Mouse (Mus musculus) right cerebral cortex, adult 18-20 months (tissue): ENCODE measurements around the gene Lfng.

Experiments
- DNase-seq: peaks from one replicate; pipeline ENCODE4 v3.0.0; 2022; ENCODE audit warnings: mixed read lengths

Gene Lfng

GRCm38 (mm10) chr5:140642076-140642475 lies 35.0 kb downstream of the Lfng start:
- no peak for DNase-seq

- no peak for DNase-seq
Measured at GRCm38 (mm10) chr5:140644263-140644662, 37.1 kb downstream of the Lfng start.

- DNase-seq, result no peak
Measured at GRCm38 (mm10) chr5:140644702-140645201, 37.6 kb downstream of the Lfng start.

GRCm38 (mm10) chr5:140645454-140645853 lies 38.3 kb downstream of the Lfng start:
- DNase-seq, result no peak

- no peak for DNase-seq
Measured at GRCm38 (mm10) chr5:140646171-140646570, 39.1 kb downstream of the Lfng start.

- DNase-seq, result peak; percentile 84
Measured at GRCm38 (mm10) chr5:140647031-140647760, 40.1 kb downstream of the Lfng start.

DNA sequence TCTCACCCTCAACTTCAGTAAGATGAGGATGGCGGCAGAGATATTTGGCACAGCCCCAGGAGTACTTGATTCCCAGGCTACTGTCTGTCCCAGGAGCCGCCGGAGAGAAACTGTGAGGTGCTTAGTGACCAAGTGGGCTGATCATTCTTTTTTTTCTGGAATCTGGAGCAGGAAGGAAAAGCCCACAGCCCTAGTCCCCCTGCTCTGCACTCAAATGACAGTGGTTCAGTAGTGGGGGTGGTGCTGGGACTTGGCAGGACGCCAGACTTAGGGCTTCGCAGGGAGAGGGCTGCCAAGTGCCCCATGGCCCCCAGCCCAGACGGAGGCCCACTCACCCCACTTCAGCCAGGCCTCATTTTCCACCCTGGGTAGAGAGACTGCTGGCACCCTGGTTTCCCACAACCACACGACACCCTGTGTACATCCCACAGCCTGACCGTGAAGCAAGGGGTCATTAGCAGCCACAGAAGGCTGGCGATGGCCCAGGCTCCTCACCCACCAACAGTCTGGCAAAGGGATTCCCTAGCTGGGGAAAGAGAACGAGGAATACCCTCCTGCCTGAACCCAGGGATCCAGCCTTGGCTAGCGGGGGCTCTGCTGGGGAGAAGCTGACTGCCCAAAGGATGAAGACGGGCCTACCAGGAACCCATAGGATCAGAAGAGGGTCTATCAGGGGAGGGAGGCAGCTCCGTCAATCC lies 40.9 kb downstream of the Lfng start:
- DNase-seq, result peak; percentile 58

DNA sequence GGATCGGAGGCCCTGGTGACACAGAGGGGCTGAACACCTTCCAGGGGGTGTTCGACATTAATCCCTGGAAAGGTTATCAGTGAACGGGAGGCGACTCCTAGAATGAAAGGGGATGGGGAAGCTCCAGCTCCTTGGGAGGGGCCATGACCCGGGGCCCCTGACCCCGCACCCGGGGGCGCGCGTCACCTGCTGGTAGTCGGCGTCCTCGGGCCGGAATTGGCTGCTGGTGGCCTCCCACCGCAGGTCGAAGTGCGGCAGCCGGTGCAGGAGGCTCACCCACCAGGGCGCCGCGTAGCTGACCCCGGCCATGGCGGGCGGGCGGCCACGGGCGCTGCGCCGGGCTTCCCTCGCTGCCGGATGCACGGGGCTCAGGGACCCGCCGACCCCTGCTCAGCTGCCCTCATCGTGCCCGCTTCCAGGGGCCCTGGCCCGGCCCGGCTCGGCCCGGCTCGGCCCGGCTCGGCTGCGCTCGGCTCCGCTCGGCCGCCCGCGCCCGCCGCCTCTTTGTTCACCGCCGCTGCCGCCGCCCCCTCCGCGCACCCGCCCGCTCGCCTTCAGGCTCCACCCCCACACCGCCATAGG lies 41.5 kb downstream of the Lfng start, which contains the start of gene Ttyh3:
Gene Ttyh3 (minus strand): TSS at position 513 of the 582 bp plus-strand sequence.
- DNase-seq, result no peak

GRCm38 (mm10) chr5:140649101-140649667 lies 42.1 kb downstream of the Lfng start:
- peak; percentile 98 for DNase-seq

DNA sequence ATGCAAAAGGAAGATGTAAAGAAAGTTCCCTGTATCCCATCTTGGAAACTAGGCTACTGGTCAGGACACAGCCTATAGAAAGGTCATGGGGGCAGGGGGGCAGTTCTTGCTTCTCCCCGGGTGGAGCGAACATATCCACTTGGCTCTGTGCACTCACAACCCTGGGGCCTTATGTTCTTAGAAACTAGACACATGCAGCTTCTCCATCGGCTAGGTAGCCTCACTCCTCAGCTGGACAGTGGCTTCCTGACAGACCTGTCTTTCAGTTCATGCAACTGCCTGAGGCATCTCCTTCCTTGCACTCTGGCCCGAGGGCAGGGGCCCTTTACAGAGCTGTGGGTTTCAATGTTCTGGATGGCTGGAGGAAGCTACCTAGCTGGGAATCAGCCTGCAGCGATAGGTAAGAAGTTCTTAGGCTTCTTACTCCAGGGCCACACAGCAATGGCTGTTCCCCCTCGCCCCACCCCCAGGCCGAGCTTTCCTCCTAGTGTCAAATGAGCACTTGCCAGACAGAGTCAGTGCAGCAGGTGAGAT lies 42.8 kb downstream of the Lfng start:
- no peak for DNase-seq

- no peak for DNase-seq
Measured at GRCm38 (mm10) chr5:140651231-140651630, 44.1 kb downstream of the Lfng start.

DNA sequence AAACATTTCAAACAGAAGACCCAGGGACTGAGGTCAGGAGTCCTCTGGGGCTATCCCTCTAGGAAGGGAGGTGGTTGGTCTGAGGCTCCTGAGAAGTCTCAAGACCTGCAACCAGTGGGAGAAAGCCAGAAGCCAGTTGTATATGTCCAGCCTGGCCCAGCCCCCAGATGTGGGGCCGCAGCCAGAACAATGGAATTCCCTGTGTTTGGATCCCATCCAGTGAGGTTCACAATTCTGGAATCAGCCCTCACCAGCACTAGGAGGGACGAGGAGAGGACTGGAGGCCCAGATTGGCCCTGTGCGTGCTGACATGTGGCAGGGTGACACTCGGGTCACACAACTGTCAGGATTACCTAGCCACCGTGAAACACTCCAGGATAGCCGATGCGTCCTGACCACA lies 45.5 kb downstream of the Lfng start:
- no peak for DNase-seq

DNA sequence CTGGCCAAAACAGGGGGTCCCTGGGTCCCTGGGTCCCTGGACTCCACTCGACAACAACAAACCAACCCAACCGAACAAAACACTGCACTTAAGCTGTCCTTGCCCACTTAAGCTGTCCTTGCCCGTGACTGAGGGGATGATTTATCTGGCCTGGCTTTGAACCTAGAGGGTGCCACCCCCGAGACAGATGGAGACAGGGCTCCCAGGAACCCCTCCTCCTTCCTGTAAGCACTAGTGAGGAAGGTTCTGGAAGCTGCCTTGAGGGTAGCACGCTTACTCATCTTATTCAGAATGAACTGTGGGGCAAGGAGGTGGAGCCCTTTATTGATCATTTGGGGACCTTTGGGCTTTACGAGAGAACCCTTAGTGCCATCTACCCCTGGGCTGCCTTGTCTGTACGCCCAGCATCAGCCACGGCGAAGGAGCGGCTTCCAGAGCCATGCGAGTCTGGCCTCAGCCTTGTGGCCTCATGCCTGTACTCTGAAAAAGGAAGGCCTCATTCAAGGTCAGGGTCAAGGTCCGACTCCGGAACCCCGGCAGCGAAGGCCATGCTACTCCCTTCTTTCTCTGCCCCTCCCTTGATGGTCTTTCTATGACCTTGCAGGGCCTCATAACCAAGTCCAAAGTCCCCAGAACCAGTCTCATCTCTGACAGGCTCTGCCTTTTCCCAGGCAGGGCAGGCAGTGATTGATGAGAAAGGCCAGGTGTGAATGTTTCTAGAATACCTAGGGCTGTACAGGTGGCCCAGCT lies 47.2 kb downstream of the Lfng start:
- no peak for DNase-seq

DNA sequence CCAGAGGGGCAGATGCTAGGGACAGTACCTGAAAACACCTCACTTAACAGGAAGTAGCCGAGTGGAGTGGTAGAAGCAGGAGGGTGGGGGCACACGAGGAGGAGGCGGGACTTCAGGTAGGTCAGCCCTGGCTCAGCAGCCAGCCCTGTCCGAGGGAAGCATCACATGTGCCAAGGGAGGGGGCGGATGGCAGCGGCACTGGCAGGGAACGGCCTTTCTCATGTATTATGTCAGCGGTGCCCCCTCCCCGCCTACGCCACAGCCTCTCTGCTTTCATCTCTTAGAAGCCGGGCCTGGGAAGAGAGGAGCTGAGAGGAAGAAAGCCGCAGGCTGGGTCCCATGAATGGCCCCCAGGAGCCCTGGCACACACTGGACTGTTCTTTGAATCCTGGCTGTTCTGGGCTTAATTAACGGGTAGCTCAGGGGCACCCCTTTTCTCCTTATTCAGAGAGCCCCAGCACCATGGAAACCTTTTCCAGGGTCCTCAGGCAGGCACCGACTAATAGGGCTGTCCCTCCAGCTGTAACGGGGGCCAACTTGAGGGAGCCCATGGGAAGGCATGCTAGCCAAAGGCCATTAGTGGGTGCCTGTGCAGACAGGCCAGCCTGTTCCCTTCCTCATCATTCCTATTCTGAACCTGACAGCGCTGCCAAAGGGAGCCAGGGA lies 52.6 kb downstream of the Lfng start:
- peak; percentile 83 for DNase-seq

DNA sequence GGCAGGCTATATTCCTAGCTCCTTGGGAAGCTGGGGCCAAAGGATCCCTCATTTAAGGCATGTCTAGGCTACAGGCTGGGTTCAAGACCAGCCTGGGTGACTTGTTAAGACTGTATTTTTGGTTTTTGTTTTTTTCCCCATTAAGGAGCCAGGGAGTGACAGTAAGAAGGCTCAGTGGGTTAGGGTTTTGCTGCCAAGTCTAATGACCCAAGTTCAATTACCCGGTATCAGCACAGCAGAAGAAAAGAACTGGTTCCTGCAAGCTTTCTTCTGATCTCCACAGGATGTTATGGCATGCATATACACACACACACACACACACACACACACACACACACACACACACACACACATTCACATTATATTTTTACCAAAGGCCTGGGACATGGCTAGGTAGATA lies 53.3 kb downstream of the Lfng start:
- no peak for DNase-seq

DNA sequence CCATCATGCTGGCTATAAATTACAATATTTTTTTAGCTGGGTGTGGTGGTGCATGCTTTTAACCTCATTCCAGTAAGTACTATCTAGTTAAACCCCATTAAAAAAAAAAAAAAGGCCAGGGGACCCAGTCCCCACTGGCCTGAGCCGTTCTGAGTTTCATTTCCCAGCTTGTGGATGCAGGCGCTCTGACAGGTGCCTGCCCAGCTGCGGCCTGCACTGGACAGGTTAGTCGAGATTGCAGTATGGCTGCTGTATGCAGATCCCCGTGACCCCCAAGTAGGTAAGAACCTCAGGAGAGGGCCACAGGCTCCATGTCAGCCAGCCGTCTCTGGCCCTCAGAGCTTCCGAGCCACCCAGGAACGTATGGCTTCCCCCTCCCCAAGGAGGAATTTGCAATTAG lies 54.3 kb downstream of the Lfng start:
- no peak for DNase-seq

DNA sequence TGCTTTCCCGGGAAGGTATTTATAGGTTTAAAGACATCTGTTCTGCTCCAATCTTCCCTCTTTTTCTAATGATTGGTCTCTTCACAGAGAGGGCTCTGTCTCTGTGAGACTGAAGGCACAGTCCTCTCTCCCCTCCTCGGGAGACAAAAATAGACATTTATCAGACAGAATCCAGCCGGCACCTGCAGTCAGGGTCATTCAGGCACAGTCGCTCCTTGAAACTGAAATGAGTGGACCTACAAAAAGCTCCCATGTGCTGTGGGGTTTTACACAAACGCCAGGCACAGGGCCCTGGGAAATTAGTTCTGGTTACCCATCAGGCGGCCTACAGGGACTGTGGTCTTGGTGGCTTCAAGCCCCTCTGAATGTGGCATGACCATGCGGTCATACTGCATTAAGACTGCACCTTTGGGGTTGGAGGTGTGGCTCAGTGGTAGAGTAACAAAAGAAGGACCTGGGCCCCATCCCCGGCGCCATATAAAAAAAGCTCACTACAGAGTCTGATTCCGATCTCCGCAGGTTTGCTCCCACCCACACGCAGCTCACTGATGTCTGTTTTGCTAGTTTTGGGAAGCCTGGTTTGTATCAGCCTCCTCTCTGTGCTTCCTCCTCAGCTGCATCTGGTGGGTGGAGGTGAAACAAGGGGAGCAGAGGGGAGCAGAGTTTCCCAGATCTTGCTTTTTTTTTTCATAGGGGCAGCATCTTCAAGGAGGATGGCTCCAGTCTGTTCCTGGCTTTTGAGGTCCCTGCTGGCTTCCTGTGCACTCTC lies 54.9 kb downstream of the Lfng start:
- DNase-seq, result peak; percentile 80

- peak; percentile 58 for DNase-seq
Measured at GRCm38 (mm10) chr5:140662741-140663592, 55.8 kb downstream of the Lfng start.

DNA sequence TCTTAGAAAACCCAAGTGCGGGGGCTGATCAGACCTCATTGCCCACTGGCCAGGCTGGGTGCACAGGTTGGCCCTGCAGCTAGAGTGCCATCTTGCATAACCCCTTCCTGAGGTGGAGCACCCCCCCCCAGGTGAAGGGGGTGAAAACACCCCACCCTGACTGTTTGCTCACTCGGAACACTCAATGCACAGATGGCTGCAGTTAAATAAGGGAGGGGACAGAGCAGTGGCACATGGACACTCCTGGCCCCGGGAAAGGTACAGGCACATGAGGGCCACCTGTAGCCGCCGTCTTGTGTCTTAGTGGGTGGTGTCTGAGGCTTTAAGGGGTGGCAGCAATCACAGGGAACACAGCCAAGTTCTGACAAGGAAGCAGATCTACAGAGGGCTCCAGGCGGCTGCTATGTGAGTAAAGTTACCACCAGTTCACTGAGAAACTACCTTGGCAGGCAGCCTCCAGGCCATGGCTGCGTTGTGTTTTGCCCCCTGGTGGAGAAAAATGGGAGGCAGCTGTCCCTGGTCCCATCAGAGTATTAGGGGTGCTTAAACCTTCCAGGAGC lies 56.6 kb downstream of the Lfng start:
- DNase-seq, result peak; percentile 49
